Mouse (Mus musculus) thymus, postnatal 4 days (tissue): ENCODE measurements at regions not wholly inside any gene's neighbourhood (a gene's known extent, or its start where the extent isn't known, plus 50 kb on each side); places are given as distances from the start of the nearest gene placed in this dataset.
"Not testable (repeated sequence)": the region's sequence is repeated elsewhere in the genome, so short reads cannot be mapped to it uniquely, and the experiment has no call there.

Experiments used
- DNase-seq: peaks from one replicate; pipeline ENCODE4 v3.0.0; 2021

GRCm38 (mm10) chr13:65375273-65375672, 96.7 kb downstream of the Zfp369 start:
- not testable (repeated sequence) for DNase-seq

- not testable (repeated sequence) for DNase-seq
Measured at GRCm38 (mm10) chr13:65379411-65379810, 100.8 kb downstream of the Zfp369 start.

- not testable (repeated sequence) for DNase-seq
Measured at GRCm38 (mm10) chr13:65414990-65415389, 97.5 kb upstream of the Gm10139 start.

- peak; percentile 5 for DNase-seq
Measured at GRCm38 (mm10) chr13:65420201-65420600, 92.3 kb upstream of the Gm10139 start.
